Mouse (Mus musculus) yolk sac, embryonic 10.5 days (tissue): ENCODE results near the gene Col25a1.

Experiments used
- DNase-seq: peaks from one replicate; pipeline ENCODE4 v3.0.0-alpha.2; 2017; ENCODE audit warnings: low spot score

The Col25a1 gene

DNA sequence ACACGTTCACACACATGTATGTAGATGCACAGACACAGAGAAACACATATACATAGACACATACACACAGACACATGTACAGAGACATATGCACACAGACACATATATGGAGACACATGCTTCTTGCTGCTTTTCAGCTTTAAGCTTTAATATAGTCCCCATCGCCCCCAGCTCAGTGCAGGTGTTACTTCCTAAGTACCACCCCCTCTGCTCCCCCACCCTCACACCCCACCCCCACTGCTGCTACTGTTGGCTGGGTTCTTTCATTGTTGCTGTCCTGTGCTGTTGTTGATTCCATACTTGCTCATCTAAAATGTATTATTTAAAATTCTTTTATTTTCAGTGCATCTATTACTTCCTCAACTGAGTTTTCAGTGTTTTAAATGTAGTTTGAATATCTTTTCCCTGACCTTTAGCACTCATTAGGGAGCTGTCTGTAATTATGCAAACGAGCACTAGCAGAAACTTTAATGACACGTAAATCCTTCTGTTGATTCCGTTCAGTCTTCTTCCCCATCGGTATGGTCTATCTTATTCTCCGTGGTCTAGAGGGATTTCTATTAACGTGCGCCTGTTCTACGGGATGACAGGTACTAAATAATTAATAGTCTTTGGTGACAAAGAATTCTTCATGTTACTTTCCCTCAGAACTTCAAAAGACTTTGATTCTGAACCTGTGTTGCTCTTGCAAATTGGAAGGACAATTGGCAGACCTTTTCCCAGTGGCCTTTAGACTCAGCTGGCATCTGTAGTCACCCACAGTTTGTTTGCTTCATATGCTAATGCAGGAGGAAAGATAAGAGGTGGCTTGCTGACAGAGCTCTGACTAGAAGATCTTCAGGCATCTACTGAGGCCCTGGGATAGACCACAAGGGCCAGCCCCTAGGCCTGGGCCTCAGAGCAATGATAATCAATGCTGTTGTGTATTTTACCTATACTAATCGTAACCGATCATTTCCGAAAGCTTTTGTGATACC is 196.0 kb downstream of the Col25a1 start:
- DNase-seq, result no peak

DNA sequence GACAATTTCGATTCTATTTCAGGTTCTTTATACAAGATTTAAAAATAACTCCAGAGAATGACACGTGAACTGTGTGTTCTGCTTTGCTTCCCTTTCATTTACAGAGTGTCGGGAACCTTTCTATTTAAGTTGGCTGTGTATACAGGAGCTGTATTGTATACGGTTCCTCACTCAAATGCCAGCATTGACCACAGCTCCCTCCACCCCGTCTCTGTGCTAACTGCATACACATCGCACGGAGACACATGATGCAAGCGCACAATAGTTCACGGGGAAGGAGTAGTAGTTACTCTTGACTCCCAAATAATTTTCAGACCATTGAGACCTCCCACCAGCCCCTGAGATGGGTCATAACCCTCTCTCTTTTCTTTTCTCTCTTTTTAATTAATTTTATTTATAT is 197.6 kb downstream of the Col25a1 start:
- no peak for DNase-seq

DNA sequence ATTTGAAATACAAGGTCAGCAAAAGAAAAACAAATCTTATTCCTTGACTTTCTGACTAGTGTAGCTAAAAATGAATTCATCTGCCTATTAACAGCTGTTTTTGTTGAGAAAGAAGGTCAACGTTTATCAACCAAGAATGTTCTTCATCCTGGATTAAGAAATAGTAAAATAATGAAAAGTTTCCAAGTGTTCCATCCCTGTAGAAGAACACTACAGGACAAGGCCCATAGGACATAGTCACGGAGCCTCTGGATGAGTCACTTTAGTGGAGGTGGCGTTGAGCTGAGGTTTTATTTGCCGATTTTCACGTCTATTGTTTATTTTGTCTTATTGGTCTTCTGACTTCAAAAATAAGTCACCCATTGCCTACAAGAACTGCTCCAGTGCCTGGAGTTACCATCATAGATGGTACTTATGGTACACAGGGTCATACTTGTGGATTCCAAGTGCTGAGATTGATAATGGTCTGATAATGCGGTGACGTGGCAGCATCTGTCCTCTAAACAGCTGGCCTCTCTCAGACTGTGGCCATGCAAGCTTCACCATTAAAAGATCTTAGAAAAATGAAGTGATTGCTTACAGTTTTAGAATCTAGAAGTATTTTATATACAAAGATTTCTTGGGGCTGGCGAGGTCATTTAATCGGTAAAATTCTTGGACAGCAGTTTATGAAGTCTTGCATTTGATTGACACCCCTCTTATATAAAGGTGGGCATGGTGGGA is 198.7 kb downstream of the Col25a1 start:
- no peak for DNase-seq

DNA sequence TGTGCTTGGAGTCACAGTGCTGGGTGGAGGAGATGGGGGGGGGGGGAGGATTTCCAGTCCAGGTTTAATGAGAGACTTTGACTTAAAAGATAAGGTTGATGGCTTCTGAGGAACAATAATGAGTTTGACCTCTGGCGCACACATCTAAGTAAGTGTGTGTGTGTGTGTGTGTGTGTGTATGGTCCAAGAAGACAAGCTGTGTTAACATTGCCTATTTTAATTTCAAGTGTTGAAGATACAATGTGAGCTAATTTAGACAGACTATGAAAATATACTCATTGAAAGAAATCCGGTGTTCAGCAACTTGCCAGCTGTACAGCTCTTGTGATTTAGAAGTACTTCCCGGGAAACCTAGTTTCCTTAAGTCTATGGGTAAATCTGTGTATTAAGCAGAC is 199.3 kb downstream of the Col25a1 start:
- no peak for DNase-seq

DNA sequence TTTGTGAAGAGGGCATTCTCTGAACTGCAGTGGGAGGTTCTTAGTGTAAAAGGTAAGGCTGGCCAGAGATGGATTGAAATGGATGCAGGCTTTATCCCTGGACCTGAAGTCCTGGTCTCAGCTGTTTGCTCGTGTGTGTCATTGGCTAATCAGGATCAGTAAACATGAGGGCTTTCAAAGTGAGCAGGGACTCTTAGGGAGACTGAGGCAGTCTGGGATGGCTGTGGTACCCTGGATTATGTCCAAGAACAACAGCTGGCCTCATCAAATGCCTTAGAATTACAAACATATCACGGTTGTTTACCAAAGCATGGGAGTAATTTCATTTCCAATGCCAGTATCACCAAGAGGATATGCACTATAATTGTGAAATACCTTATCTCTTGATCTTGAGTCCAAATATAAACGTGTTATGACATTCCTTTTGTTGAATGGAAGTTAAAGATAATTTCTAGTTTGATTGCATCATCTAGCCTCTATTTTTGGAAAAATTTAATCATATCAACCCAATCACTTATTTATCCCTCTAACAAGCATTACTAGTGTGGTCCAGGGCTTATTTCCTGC is 201.1 kb downstream of the Col25a1 start:
- no peak for DNase-seq

DNA sequence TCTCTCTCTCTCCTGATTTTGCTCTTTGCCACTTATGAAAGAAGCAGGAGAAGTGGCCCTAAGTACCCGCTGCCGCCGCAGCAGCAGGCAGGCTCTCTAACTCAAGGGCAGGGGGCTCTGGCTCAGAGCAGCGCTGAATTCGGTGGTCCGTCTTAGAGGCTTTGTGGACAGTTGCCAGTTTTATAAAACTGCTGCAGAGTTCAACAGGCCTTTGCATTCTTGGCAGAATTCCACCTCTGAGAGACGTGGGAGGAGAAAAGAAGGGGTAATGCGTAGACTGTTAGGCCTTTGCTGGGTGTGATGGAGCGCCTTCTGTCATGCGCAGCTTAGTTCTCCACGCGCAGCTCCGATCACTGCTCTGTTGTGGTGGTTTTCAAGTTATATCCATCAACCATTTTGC is 206.6 kb downstream of the Col25a1 start:
- peak; percentile 6 for DNase-seq

DNA sequence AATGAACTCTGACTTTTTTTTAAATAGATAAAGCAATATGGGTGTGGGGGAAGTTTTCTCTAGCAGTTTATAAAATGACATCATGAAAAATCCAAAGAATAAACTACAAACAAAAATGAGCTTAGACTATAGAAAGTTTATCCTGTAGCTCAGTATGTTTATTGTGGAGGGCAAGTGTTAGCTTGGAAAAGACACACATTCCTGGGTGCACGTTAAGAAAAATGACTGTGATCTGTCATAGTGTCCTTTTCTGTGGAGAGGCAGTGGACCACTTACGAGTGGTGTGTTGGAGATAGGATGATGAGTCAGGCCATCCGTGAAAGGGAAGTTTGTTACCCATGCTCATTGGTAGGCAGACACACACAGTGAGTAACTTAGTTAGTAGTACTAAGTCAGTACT is 207.1 kb downstream of the Col25a1 start:
- DNase-seq, result no peak

DNA sequence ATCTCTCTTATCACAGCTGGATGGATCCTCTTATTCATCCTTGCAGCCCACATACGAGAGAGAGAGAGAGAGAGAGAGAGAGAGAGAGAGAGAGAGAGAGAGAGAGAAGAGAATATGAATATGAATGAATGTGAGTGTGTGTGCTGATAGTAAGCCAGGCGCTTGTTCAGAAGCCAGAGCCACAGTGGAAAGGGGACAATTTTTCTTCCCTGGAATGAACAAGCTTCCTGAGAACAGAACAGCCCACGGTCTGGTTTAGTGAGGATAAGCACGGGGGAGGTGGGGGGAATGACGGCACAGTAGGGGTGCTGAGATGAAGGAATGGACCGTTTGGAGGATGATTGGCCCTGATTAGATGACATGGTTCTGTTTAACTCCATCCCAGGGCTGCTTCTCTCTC is 218.9 kb downstream of the Col25a1 start:
- DNase-seq, result no peak

DNA sequence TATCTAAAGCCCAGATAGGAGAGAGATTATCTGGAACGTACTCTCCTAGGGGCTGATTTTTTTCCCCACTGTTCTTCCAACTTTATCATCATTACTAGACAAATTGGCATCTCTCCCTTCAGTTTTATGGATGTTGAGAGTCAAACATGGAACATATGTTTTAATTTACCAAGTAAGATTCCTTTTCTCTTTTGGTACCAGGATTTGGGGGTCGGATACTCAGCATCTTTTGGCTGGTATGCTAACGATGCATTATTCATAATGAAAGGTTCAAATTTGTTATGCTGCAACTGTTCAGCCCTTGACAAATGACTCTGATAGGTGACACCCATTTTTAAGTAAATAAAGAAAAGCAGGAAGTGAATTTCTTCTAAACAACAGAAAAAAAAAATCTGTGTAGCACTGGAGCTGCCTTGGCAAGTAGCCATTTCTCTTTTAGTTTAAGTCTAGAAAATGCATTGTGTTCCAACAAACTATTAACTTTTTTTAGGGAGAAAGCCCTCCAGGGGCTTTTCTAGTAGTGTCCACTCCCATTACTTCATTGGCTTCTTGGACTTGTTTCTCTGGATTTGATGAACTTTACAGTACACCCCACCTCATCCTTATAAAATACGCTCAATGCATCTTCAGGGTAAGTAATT is 223.2 kb downstream of the Col25a1 start:
- no peak for DNase-seq

DNA sequence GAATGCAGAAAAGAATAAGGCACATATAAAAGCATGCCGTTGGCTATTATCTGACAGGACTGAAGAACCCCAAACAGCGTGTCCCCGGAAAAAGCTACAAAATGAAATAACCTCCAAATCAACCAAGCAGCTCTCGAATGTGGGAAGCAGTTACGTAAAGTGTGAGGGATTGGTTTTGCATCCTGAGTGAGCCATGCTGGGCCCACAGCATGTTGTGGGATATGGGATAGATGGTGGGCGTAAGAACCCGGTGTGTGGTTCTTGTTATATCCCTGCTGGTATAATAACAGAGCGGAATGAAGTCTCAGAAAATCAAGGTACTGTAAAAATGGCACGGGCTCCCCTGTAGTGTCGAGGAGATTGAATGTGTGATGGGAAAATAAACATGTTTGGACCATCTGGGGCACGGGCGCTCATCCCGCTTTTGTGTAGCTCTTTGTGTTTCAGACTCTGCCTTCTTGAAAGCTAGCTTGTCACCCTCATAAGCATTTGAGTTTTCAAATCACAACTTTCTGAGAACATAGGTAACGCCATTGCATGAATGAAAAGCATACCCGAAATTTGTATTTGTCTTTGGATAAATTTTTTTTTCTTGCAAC is 225.4 kb downstream of the Col25a1 start:
- no peak for DNase-seq

DNA sequence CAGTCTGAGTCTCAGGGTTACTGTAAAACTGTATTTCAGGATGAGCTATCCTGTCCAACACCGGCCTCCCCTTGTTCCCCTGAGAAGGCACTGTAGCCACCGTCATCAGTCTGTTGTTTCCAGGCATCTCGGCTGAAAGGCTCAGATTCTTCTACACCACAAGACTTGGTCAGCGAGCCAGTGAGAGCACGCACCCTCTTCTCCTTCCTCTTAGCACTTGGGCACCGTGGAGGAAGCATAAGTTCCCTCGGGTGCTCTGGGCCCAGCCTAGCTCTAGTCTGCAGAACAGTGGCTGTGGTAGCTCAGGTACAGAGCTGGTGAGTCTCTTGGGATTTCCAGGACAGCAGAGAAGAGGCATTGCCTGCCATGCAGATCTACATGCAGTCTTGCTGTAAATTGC is 229.5 kb downstream of the Col25a1 start:
- no peak for DNase-seq

DNA sequence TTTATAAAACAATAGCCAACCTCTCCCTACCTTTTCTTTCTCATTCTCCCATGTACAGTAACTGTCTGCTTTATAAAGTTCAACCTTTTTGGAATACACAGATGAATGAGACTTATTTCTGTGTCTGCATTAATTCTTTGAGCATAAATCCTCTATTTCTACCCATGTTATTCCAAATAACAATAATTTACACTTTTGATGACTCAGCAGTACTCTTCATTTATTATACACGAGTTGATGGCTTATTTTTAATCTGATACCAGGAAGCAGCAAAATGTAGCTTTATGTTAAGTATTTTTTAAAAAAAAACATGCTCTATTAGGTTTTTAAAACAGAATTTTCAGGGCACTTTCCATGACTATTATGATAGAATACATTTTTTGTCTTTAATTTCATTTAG is 230.6 kb downstream of the Col25a1 start:
- DNase-seq, result no peak

DNA sequence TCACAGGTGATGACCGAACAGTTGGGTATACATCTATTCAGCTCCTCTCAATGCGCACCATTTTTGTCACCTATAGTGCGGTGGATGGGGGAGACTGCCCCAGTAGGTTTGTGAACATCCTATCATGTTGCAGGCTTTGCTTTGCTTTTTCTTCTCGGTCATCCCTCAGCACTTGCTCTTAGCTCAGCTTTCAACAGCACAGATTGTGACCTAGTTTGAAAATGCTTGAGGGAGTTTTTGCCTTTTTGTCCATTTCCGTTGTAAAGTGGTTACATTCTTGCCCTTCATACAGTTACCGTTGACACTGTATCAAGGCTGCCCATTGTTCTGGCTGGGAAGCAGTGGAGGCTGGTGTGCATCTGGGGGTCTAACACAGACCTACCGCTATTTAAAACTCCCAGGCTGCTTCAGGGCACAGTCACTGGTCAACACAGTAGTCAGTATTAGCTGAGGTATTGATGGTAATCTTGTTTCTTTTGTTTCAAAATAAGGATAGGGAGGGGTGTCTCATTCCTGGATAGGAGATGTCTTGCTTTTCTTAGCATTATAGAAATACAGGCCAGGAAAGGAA is 231.6 kb downstream of the Col25a1 start:
- DNase-seq, result no peak

DNA sequence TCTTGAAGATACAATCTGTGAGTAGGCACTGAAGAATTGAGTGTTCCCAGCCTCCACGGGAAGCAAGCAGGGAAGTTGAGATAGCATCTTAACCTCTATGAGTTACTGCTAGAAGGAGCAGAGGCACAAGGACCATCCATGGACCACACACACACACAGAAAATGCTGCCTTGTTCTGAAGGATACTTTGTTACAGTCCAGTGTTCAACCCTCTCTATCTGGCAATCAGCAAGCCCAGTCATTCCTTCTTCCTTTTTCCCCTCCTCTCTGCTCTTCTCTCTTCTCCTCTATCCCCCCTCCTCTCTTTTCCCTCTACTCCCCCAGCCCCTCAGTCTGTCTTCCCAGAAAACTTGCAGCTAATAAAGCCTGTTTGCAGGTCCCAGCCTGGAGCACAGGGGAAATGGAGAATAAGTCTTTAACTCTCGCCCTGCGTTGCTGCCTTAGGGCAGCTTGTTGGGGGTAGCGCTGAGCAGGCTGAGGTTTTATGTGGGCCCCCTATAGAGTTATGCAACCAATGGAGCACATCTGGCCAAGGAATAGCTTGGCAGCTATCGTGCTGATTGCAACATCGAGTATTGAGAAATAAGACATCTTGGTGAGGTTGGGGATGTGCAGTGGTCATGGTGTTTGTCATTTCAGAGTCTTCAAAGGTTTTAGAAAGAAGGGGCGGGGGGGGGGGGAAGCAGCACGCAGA is 235.8 kb downstream of the Col25a1 start:
- DNase-seq, result no peak

DNA sequence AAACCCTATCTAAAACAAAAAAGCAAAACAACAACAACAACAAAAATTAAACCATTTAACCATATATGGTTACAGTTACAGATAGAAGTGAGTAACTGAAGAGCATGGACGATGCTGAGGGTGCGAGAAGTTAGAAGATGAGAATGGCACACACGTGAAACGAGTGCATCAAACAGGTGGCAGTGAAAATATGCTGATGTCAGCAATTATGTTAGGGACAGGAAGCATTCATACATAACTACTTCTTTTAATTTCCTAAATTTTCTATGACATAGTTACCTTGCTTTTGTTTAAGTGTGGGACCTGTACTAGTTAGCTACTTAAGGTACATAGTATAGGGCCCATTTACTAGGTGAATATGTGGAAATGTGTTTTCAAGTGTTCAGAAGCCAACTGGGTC is 237.1 kb downstream of the Col25a1 start:
- DNase-seq, result no peak

DNA sequence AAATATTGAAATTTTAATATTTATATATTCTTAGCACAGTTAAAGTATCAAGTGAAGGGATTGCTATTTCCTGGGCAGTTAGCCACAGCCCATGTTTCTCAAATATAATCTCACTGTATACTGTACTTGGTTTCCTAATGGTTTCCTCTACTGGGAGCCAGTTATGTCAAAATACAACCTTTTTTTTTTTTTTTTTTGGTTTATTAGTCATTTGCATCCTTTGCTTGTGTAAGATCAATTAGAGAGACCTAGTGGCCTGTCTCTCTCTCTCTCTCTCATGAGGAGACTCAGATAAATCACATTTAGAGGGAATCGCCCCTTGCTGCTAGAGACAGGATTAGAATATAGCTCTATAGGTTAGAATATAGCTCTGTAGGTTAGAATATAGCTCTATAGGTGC is 237.8 kb downstream of the Col25a1 start:
- no peak for DNase-seq

DNA sequence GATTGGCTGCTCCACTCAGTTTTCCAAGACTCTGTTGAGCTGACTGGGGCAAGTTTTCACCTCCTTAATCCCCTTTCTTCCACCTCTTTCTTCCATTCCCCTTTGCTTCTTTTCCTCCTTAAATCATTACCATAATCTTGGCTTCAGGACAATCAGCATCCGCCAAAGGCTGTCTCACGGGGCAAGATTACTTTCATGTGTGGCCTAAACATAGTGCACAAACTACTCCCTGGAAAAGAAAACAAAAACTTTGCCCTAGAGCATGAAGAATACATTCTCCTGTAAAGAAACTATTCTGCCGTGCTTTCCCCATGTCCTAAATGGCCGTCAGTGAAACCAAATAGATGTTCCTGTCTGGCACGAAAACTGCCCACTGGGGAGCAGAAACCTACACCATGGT is 238.9 kb downstream of the Col25a1 start:
- DNase-seq, result no peak

DNA sequence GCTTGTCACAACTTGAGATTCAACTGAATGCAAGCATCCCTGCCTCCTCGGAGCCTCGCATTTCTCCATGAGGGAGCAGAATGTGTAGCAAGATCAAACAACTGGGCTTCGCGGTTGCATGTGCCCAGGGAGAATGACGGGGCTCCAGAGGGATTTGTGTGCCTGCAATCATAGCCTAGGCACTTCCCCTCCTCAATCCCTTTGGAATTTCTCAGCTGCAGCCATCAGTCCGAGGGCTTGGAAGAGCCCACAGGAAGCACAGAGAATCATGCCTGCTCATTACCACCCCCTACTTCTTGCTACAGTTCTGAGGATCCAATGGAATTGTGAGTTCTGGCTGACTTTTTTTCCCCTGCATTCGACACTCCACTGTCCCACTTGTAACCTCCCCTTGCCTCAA is 241.8 kb downstream of the Col25a1 start:
- DNase-seq, result no peak

DNA sequence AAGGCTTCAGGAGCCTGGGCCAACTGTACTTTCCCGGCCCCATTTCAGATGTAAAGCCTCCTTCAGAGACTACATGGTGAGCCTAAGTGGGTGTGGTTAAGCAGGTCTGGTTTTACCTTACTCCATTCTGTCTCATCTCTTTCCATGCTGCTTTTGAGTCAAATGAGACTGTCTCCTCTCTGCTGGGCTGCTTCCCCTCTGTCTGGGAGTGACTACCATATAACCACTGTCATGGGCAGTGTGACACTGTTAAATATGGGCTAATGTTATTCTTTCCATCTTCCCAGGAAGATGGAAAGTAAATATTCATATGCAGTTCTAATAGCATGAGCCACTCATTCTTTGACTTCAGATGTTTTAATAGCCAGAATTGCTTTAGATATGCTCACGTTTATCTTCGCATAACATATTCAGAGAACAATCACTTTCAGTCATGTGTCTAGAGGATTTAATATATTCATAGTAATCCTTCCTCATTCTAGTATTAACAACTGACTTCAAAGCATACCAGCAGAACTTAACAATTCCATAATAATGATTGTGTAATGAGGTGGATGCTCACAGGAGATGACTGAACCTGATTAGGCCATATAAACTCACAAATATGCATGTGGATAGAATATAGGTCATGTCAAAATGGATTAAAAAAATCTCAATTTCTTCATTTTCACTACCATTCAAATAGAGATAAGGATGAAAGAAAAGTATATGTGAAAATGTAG is 243.5 kb downstream of the Col25a1 start:
- DNase-seq, result no peak

DNA sequence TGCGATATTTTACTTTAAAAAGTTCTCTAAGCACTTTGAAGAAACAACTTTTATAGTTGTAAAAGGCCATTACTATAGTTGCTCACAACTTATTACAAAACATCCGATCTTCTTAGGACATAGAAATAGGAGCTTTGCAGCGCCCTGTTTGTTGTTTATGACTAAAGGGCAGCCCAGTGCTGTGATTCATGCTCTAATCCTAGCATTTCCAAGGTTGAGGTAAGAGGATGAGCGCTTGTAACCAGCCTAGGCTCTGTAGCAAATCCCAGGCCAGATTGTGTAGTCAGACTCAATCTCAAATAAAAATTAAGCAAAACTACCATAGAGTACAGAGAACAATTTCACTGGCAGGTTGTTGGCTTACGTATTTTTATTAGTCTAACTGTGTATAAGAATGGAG is 246.5 kb downstream of the Col25a1 start:
- DNase-seq, result no peak

DNA sequence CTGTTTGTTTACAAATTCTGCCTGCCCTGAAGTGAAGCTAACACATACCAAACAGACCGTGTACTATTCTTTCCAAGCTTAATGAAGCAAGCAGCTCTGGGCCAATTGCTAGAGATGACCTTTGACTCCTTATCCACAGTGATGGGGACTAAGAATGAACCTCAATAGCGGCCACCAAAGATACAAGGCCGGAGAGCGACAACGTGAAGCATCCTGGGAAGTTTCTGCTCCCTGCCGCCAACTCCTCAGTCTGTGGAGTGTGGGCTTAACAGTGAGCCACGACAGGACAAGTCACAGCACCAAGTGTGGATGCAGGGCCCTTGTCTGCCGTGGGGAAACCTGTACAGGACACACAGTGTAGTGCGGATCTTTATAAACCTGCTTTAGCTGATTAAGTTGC is 247.3 kb downstream of the Col25a1 start:
- DNase-seq, result no peak
